Mouse (Mus musculus) kidney, adult 11 months (tissue): ENCODE data around the gene Amt.

Experiments used
- DNase-seq: peaks from one replicate; pipeline ENCODE4 v3.0.0; 2022

Amt gene

DNA sequence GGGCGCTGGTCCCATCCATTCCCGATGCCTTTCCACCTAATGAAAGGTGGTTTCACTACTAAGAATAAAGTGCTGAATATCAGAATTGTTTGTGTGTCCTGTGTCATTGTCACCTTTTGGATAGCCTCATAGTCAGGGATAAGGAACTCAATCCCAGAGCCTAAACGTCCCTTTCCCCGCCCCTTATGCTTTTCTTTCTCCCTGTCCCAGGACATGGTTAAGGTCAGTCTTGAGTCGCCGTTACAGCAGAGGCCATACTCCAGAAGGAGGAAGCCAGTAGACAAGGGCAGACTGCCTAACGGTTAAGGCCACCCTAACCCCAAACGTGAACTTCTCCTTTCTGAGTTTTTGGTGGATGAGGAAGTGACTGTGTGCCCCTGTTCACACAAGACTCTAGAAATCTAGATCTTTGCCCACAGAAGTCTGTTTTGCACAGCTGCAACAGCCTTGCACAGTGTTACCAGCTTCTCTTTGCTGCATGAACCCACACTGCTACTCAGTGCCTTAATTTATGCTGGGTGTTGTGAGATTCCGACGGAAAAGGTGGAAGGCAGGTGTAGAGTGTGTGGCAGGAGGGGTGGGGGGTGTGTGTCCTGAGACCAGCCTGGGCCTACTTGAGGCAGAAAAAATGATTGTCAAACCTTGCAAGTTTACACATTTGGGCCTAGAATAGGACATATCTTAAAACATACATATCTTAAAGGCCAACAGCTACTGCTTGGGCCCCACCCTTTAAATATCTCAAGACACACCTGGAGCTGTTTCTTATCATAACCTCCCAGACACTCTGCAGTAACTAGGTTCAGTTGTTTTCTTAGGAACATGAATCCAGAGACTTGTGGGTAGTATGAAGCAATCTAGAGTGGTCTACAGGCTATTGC is 43.8 kb downstream of the Amt start:
- DNase-seq = peak; percentile 35

- DNase-seq = peak; percentile 22
Observed at GRCm38 (mm10) chr9:108341139-108341475, 44.5 kb downstream of the Amt start.

DNA sequence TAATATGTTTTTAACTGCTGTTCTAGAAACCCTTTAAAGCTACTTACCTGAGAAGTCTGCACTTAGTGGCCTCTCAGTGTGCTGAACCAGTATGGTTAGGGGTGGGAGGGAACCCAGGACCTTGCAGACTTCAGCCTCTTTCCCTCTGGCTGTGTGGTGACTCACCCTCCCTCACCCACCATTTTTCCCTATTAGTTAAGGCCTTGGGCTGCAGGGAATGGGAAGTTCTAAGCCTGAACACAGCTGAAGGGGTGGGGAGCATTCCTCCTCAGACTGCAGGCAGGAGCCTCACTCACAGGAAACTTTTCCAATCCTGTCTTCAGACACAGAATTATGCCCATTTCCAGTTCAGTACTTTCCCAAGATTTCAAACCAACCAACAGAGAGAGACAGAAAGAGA is 45.1 kb downstream of the Amt start:
- no peak for DNase-seq

- peak; percentile 82 for DNase-seq
Observed at GRCm38 (mm10) chr9:108342301-108342831, 45.7 kb downstream of the Amt start.

DNA sequence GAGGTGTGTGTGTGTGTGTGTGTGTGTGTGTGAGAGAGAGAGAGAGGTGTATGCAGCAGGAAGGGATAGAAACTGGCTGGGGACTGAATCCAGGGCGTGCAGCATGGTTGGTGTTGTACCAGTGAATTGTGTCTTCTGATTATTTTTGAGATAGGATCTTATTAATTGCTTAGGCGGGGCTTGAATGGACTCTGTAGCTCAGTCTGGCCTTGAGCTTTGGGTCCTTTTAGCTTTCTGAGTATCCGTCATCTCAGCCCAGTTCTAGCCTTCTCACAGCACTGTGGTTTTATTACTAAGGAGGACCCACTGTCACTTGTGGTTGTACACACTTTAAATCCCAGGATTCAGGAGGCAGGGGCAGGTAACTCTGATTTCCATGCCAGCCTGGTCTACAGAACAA is 46.7 kb downstream of the Amt start:
- DNase-seq = no peak

GRCm38 (mm10) chr9:108343835-108344234 is 47.2 kb downstream of the Amt start:
- no peak for DNase-seq

DNA sequence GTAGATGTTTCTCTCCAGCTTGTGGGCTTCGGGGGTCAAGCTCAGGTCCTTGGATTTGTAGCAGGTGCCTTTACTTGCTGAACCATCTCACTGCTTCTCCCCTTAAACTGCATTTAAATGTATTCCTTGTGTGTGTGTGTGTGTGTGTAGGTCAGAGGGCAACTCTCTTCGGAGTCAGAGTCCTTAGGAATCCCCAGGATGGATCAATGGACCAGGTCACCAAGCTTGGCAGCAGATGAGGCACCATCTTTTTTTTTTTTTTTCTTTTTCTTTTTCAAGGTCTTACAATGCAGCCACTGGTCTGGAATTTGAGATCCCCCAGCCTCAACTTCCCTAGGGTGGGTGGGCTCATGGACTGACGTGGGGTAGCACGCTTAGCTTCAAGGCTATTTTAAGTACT is 47.8 kb downstream of the Amt start:
- no peak for DNase-seq

DNA sequence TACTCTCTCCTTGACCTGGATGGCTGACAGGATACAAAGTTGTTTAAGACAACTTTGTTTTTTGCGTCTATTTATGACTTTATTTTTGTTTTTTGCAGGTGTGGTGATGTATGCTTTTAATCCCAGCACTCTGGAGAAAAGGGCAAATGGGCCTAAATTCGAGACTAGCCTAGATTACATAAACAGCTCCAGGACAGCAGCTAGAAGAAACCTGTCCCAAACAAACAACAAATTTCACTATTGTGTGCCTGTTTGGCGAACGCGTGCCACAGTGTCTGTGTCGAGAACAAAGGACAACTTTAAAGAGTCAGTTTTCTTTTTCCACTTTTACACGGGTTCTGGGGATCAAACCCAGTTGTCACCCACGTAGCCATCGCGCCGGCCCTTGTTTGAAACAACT is 50.4 kb downstream of the Amt start:
- DNase-seq = no peak

GRCm38 (mm10) chr9:108347540-108348289 is 51.1 kb downstream of the Amt start, which contains the start of gene Usp4:
Gene Usp4, plus strand, starts transcription at chr9:108347853.
- DNase-seq = peak; percentile 88

DNA sequence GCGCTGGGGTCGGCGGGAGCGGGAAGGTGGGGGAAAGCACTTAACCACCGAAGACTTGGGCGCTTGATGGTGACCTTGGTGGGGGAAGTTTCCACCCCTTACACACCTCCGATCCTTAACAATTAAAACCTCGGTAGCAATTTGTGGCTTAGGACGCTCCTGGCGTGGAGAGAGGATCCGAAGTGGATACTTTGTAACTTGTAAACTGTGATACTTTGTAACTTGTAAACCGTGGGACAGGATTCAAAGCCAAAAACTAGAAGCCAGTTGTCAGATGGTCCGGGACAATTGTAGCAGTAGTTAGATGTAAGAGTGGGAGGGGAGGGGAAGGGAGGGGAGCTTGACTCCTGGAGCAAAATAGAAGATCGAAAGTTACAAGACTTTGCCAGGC is 51.6 kb downstream of the Amt start:
- no peak for DNase-seq

GRCm38 (mm10) chr9:108349727-108350126 is 53.1 kb downstream of the Amt start:
- no peak for DNase-seq
